Mouse (Mus musculus) hindlimb bud, embryonic 11.5 days (tissue): Measurements from ENCODE around the gene Cux2.

ENCODE experiments used
- DNase-seq: peaks from one replicate; pipeline ENCODE4 v3.0.0-alpha.2; 2012; ENCODE audit warnings: low read depth, low spot score; ENCODE audit errors: extremely low spot score

Gene Cux2

DNA sequence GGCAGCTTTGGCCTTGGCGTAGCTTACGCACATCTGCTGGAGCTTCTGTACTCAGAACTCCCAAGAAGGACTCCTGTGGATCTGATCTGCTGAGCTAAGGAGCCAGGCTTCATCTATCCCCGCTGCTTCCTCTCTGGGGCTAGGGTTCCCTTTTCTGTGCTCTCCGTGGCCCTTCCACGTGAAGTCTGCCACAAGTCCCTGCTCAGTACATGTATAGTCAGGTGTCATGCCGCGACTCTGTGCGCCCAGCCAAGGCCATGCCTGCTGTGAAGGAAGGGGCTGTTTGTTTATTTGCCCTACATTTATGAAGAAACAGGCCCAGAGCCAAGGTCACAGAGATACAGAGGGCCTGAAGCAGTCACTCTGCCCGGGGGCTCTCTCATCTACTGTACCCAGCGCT is 207.9 kb downstream of the Cux2 start:
- DNase-seq: no peak

- no peak for DNase-seq
Observed at GRCm38 (mm10) chr5:121841516-121841915, 208.4 kb downstream of the Cux2 start.

DNA sequence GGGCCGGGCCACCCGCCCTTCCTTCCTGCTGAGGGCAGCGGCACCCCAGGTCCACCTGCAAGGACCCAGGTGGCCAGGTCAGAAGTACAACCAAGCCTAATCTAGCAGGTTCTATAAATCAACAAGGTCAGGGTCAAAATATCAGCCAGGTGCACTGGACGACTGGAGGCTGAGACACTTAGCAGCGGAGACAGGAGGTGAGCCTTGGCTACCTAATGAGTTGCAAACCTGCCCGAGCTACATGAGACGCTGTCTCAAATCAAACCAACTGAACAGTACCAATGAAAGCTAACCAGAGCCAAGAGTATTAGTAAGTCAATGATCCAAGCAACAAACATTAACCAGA is 210.8 kb downstream of the Cux2 start:
- no peak for DNase-seq

DNA sequence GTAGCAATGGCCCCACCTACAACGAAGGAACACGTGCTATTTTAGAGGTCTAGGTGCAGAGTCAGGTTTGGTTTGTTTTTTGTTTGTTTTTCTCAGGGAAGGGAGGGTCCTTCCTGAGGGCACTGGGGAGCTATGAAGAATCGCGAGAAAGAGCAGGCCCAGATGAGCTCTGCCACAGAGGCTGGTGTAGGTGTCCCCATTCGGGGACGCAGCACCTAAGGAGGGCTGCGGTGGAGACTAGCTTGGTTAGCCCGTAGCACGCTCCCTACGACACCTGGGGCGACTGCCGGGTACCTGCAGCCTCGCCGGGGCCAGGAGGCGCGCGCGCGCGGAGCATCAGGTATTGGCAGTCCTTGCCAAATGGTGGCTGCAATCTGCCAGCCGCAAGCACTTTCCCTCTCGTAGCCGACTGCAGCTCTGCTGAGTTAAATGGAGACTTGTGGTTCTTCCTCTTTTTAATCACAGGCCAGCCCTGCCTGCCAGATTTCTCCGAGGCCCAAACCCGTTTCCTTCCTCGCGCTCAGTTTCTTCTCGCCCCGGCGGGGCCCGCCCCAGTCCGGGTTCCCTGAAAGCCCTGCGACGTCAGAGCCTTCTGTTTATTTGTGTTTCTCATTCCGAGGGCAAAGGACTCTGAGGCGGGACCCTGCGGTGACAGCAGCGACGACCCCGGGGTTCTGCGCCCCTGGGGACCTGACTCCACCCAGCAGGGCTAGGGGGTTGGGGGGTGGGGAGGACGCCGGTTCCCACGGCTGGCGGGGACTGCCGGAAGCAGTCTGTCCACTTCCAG is 211.4 kb downstream of the Cux2 start:
- no peak for DNase-seq

DNA sequence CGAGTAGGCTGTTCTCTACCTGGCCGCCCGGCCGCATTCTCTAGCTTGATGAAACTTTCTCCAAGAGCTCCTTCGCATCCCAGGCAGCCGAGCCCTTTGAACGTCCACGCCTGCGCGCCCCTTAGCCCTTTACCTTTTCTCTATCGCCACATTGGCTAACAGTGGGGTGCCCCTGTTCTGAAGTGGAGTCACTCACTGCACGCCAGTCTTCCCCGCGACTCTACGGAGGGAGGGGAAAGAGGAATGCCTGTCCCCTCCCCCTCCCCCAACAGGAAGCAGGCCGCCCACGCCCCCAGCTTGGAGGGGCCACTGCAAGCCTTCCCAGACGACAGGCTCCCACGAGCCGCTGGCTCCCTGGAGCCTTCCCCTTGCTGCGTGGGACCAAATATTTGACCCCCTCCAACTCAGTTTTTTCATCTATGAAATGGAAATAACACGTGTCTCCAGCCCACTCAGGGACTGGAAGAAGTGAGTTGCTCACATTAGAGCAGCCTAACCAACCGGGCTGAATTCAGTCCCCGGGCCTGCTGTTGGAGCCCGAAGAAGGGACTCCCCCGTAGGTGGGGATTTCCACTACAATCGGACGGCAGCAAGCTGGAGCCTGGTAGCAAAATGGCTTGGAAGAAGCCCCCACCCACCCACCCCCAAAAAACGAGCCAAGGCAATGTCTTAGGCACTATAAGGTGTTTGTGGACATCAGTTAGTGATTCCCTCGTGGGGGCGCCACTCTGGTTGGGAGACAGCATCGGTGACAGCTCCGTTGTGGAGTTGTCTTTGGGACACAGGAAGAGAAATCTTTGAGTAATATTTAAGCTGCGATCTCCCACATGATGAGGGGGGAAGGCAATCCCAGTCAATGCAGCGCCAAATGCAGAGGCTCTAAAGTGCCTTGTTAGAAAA is 212.2 kb downstream of the Cux2 start, which contains the start of gene Sh2b3:
Gene Sh2b3, minus strand, starts transcription at position 206 of the 900 bp plus-strand sequence.
- DNase-seq: no peak

- DNase-seq: no peak
Observed at GRCm38 (mm10) chr5:121836692-121837415, 213.0 kb downstream of the Cux2 start.

GRCm38 (mm10) chr5:121835949-121836691 is 213.8 kb downstream of the Cux2 start:
- DNase-seq: no peak

DNA sequence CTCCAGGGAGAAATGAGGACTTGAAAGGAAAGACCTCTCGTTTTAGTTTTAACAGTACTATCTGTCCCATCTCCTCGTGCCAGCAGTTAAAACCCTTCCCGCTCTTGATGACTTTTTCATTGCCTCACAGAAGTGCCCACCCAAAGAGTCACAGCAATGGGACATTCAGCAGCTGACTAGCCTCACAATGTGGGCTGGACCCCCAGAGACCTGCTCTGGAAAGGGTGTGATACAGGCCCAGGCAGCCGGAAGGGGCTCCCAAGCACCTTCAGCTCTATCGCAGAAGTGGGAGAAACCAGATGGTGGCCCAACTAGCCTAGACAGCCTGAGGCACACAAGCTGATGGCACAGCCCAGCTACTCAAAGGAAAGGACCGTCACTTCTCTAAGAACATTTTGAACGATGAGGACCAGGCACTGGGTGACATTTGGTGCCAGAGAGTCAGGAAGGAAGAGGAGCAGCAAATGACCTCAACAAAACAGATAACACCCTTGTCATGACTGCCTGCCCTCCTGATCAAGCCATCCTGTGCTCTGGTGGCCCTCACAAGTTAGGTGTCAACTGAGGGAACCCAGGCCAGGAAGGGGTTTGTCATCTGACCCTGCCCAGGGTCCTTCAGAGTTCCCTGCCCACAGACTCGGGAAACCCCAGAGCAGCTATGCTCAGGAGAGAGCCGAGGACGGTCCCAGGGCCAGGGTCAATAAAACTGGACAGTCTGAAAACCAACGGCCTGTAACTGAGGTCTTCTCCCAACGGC is 214.7 kb downstream of the Cux2 start:
- no peak for DNase-seq

DNA sequence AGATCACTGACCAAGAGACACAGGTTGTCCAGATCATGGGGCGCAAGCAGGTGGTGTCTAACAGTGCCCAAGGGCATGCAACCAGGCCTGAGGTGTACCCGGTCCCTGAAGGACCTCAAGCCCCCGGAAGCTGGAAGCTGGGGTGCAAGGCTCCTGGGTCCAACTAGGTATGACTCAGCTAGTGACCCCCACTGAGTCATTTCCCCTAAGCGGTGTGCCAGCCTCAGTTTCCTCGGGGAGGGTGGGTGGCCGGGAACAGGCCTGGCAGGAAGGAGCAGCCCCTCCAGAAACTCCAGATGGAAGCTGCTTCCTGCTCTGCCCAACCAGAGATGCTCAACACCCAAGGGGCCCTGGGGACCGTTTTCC is 215.7 kb downstream of the Cux2 start:
- no peak for DNase-seq

GRCm38 (mm10) chr5:121833572-121834240 is 216.2 kb downstream of the Cux2 start:
- DNase-seq: no peak

DNA sequence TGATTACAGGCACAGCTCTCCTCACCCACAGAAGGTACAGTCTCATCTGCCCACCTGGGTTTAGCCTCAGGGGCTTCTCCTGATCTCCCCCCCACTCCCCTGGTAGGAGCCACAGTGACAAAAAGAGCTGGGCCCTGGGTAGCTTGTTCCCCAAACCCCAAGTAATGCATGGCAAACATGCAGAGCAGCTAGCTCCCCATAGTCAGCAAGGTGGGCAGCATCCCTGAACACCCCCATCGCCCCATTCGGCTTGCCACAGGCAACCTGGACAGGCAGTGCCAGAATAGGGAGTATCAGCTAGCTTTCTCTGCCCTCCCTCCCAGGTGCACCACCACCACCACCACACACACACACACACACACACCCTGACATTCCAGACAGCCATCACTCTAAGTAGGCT is 216.7 kb downstream of the Cux2 start:
- DNase-seq: no peak

- DNase-seq: no peak
Observed at GRCm38 (mm10) chr5:121832376-121833155, 217.3 kb downstream of the Cux2 start.

DNA sequence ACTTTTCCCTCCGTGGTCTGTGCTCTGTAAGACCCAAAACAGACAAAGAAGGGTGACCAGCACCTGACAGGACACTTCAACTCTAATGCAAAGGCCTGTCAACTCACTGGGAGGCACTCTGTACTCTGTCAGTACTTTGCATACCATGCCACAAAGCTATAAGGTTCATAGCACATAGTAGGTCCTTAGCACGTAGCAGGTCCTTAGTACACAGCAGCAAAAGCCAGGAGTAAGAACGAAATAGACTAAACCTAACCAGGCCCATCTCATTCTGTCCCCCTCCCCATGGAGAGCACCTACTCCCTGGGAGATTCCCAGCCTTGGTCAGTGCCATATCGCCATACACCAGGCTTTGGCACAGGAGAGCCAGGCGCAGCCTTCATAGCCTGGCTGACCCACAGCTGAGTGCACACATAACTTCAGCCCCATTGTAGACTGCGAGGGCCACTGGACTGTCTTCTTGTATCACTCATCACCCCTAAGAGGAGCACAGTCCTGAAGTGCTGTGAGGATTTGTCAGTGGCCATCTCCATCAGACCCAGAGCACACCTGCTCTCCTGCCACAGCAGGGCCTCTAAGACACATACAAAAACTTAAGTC is 218.8 kb downstream of the Cux2 start:
- DNase-seq: no peak

GRCm38 (mm10) chr5:121828491-121829432 is 221.1 kb downstream of the Cux2 start:
- no peak for DNase-seq

GRCm38 (mm10) chr5:121827876-121828275 is 222.0 kb downstream of the Cux2 start:
- no peak for DNase-seq

DNA sequence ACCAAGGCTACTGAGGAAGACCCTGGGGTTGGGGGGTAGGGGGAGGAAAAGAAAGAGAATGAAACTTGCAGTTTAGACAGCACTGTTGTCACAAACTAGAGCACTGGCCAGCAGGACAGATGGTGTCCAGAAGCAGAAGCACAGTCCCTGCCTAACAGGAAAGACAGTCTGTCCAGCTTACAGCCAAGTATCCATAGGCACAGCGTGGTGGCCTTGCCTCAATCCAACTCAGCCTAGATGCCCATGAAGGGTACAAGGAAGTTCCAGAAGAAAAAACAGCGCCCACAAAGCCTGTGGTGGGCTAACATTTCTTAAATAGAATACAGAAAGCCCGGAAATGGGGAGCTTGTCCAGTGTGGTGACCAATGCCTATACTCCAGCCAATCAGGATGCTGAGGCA is 224.3 kb downstream of the Cux2 start:
- no peak for DNase-seq

DNA sequence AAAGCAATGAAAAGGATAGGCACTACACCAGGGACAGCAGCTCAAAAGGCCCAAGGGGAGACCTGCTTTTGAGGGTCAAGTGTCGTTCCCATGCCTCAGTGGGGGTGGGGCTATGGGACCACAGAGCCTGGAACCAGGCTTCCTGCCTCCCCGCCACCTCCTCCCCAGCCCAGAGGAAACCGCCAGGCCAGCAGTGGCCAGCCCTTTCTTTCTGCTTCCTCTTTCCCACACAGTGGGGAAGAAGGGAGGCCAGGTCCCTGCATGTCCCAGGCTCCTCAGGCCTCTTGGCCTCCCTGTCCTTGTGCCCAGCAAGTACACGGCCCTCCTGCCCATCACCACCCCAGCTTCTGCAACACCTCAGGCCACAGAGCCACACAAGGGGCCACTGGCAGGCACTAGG is 225.8 kb downstream of the Cux2 start:
- DNase-seq: no peak
